Mouse (Mus musculus) adrenal gland, postnatal 0 days (tissue): ENCODE measurements around the gene Olfr790. TPM values are rescaled to one million over a fixed set of nuclear protein-coding genes. Genes with fewer than 3 reads are reported as not detected.

Experiments used
- polyA plus RNA-seq: library from polyadenylated mRNA; unstranded; fragments of >200 nt; fragmentation: Nextera tagmentation; extraction: Ambion mirVana; gene quantifications from 2 replicates; pipeline ENCODE4 v1.2.1, GENCODE M21; 2015

Olfr790 gene
- not detected in 2 replicates for polyA plus RNA-seq

DNA sequence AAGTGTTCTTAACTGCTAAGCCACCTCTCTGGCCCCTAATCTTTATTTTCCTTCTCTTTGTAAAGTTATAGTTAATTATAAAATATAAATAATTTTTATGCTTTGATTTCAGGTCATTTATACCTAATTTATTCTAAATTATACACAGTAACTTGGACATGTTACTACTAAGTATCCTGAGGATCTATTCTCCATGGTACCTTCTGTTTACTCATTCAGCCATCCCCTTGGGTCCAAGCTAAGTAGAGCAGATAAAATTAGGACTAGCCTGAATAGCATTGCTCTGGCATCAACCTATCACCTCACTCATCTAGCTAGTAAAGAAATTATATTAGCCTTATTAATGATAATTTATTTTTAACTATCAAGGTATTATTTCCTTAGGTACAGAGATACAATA is at the start of gene Olfr790:
Olfr790 (plus strand) TSS at position 301 of the 400 bp plus-strand sequence.

GRCm38 (mm10) chr10:129461562-129461961 is 36.7 kb upstream of the Olfr790 start, which contains the start of gene Olfr787:
TSS of gene Olfr787 (plus strand) at chr10:129461862.

DNA sequence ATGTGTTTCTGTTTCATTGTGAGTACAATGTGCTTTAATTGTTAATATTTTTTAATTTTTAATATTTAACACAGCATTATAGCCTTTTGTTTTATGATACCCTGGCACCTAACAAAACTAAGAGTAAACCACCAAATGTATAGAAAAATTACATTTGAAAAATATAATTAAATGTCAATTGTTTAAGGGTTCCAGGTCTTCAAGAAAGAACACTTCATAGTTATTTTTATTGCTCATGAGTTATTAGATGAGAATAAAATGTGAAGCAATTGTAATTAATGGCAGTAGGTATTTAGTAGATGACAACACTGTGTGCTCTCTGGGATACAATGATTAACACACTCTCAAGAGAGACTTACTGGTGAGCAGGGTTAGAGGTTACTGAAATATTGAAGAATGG is 27.6 kb upstream of the Olfr790 start, which contains the start of gene Olfr788:
Olfr788 (plus strand) TSS at position 301 of the 400 bp plus-strand sequence.

DNA sequence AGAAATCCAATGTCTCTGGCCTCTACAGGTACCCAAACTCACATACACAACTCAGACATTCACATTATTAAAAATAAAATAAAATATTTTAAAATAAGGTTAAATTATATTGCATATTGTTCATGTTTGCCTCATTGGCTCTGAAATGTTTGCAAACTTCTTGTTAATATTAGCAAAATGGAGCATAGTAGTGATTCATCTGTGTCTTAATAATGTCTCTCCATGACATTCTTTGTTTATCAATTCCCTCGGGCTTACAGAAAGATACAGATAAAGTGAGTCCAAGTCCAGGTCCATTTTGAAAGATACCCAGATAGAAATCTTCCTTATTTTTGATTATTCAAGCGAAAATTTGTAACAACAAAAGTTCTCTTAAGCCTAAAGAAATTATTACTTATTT is 13.8 kb upstream of the Olfr790 start, which contains the start of gene Olfr789:
Olfr789 (plus strand) TSS at position 301 of the 400 bp plus-strand sequence.

DNA sequence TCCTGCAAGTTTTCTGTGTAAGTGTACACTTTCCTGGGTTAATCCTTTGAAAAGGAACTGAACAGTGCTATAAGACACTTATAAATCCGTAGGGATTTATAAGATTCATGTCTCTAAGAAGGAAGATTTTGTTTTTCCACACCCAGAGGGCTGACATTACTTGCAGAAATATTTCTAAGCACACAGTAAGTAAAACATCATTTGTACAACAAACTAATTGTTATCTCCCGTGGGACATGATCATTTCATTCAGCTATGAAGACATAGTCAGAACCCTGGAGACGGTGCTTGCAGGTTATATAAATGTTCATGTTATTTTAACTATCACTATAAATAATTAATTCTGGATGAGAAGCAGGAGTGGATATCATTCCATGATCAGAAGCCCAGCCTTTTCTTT is 23.2 kb downstream of the Olfr790 start, which contains the start of gene Olfr791:
Olfr791 (plus strand) TSS at position 301 of the 400 bp plus-strand sequence.

DNA sequence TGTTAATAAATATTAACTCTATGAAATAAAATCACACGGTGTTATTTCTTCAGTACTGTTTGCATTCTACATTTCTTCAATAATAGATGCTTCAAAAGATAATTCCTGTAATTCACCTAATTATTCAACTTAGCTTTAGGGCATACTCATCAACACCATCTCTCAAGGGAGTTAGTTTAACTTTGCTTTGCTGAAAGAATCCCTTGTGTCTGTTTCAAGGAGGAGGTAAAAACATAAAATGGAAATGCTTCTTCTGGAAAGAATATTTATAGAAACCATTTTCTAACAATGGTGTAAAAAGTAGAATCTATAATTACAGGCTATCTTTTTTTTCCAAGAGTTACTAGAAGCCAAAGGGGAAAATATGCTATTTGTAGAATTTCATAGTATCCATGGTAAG is 40.6 kb downstream of the Olfr790 start, which contains the start of gene Olfr792:
Olfr792 (plus strand) TSS at position 301 of the 400 bp plus-strand sequence.

Other genes starting within 250 kb of the Olfr790 start
- not detected in 2 replicates for gene Olfr776, start 239.4 kb upstream of the Olfr790 start, polyA plus RNA-seq
- gene Olfr777, start 227.0 kb upstream of the Olfr790 start, polyA plus RNA-seq = not detected in 2 replicates
- gene Olfr780, start 180.4 kb upstream of the Olfr790 start, polyA plus RNA-seq = not detected in 2 replicates
- not detected in 2 replicates for gene Olfr781, start 169.6 kb upstream of the Olfr790 start, polyA plus RNA-seq
- not detected in 2 replicates for gene Olfr782, start 149.6 kb upstream of the Olfr790 start, polyA plus RNA-seq
- 0.04 TPM in 1 of 2 replicates, not detected in the other for gene Olfr784, start 114.4 kb upstream of the Olfr790 start, polyA plus RNA-seq
- not detected in 2 replicates for gene Olfr785, start 93.1 kb upstream of the Olfr790 start, polyA plus RNA-seq
- not detected in 2 replicates for gene Olfr786, start 71.2 kb upstream of the Olfr790 start, polyA plus RNA-seq
- not detected in 2 replicates for gene Olfr787, start 36.6 kb upstream of the Olfr790 start, polyA plus RNA-seq
- not detected in 2 replicates for gene Olfr788, start 27.5 kb upstream of the Olfr790 start, polyA plus RNA-seq
- not detected in 2 replicates for gene Olfr789, start 13.7 kb upstream of the Olfr790 start, polyA plus RNA-seq
- gene Olfr791, start 23.3 kb downstream of the Olfr790 start, polyA plus RNA-seq = not detected in 2 replicates
- not detected in 2 replicates for gene Olfr792, start 40.7 kb downstream of the Olfr790 start, polyA plus RNA-seq
- not detected in 2 replicates for gene Olfr794, start 69.2 kb downstream of the Olfr790 start, polyA plus RNA-seq
- not detected in 2 replicates for gene Olfr796, start 114.1 kb downstream of the Olfr790 start, polyA plus RNA-seq
- not detected in 2 replicates for gene Olfr798, start 129.4 kb downstream of the Olfr790 start, polyA plus RNA-seq
- gene Olfr799, start 139.0 kb downstream of the Olfr790 start, polyA plus RNA-seq = not detected in 2 replicates
- gene Olfr800, start 159.2 kb downstream of the Olfr790 start, polyA plus RNA-seq = not detected in 2 replicates
- not detected in 2 replicates for gene Olfr801, start 175.4 kb downstream of the Olfr790 start, polyA plus RNA-seq
- 0.03 and 0.04 TPM in 2 replicates for gene Olfr802, start 189.7 kb downstream of the Olfr790 start, polyA plus RNA-seq
- gene Olfr803, start 195.8 kb downstream of the Olfr790 start, polyA plus RNA-seq = not detected in 2 replicates
- not detected in 2 replicates for gene Olfr804, start 204.7 kb downstream of the Olfr790 start, polyA plus RNA-seq
- not detected in 2 replicates for gene Olfr805, start 230.9 kb downstream of the Olfr790 start, polyA plus RNA-seq
- gene Olfr806, start 243.4 kb downstream of the Olfr790 start, polyA plus RNA-seq = not detected in 2 replicates